Mouse (Mus musculus): ENCODE measurements around the gene Rpl32. TPM values are rescaled to one million over a fixed set of nuclear protein-coding genes. Genes with fewer than 3 reads are reported as not detected.
"Not testable (repeated sequence)": the region's sequence is repeated elsewhere in the genome, so short reads cannot be mapped to it uniquely, and the experiment has no call there.

Rpl32 gene
- 100 to 1,000 TPM; 492 to 563 TPM for total RNA-seq (2021)
- long read RNA-seq, experiment 1, transcript Rpl32-201 (4 exons, 517 nt), result major isoform, 278 of 307 reads
- long read RNA-seq, experiment 1, partial matches to known transcripts, result 19 of 307 reads
- long read RNA-seq, experiment 1, other reads (novel, unspliced or antisense), result 8 of 307 reads
- long read RNA-seq, experiment 2, transcript Rpl32-201 (4 exons, 517 nt), result major isoform, 411 of 457 reads
- long read RNA-seq, experiment 2, partial matches to known transcripts, result 33 of 457 reads
- long read RNA-seq, experiment 2, other reads (novel, unspliced or antisense), result 10 of 457 reads

DNA sequence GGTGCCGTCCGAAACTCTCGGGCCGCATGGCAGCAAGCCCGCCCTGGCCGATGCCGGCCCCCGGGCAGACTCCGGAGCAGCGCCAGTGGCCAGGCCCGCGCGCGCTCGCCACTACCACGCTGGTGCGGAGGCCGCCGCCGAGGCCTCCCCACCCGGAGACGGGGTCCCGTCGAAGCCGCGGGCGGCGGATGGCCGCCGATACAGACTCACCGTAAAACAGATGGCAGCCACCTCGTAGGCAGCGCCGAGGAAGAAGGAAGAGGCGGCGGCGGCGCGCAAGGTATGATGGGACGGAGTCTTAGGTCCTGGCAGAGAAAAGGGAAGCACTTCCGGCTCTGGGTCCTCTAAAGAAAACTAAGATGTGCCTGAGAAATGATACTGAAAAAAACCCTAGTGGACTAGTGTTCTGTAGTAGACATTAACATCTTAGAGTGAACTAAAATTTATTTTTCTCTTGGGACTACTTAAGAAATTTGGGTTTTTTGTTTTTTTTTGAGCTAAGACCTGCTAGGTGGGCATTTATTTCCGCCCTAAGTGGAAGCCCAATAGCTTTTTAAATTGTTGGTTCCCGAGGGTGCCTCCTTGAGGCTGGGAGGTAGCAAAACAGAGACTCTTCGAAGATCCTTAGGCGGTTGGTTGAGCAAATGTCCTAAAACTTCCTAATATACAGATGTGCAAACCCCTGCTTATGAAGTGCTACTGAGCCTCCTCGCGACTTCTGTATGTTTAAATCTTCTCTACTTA is at the start of gene Rpl32:
Gene Rpl32, minus strand, starts transcription at position 260 of the 744 bp plus-strand sequence.
- DNase-seq, result peak; percentile 81 to 83
- intact Hi-C loops (cut with DNase I), result loop anchor here (10.0 kb wide), 1 partner anchor 84 kb away; no protein-coding TSS in a partner anchor

DNA sequence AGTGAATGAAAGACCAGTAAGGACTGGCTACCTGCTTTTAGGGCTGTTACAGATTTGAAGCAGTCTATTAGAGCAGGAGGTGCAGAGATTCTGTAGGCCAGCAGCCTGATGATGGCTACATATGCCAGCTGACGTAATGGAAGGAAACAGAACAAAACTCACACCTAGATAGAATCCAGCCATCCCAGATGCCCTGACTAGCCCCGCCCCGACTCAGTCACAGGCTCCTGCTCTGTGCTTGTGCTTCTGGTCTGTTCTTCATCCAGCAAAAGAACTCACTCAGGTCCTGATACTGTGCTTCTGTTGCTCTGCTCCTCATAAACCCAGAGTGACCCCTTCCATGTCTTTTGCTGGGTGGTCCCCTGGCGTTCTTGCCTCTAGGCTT is 47.8 kb upstream of the Rpl32 start:
- DNase-seq, result no peak
- intact Hi-C loops (cut with DNase I), result no loop called here

DNA sequence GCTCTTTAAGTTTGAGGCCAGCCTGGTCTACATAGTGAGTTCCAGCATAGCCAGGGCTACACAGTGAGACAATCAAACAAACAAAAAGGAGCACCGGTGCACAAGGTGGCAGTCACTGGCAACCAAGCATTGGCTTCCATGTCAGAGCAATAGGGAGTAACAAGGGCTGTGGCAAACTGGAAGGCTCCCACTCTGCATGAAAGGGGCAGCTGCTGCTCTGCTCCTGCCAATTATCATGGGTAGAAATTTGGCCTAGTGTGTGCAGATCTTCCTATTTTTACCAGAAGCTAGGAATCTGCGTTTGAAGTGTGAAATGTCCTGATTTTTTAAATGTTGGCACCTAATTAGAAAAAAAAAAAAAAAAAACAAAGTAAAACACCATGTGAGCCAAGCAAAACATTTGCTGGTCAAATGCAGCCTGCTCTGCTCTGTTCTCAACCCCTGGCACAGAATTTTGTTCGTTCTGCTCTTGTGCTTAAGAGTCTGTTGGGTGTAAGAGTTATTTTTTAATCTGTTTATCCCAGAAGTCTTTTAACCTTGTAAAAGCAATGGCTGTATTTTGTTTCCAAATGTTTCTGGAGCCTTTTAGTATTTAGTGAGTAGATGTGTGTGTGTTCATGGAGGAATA is 47.3 kb upstream of the Rpl32 start:
- no peak for DNase-seq
- intact Hi-C loops (cut with DNase I), result no loop called here

DNA sequence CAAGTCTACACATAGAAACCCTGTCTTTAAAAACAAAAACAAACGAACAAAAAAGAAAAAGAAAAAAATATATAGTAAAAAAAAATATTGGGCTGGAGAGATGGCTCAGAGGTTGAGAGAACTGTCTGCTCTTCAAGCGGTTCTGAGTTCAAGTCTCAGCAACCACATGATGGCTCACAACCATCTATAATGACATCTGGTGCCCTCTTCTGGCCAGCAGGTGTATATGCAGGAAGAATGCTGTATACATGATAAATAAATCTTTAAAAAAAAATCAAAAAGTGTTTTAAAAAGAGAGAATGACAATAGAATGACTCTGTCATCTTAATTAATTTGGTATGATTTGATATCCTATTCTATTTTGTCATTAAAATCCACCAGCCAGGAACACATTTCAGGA is 45.9 kb upstream of the Rpl32 start:
- DNase-seq, result no peak

DNA sequence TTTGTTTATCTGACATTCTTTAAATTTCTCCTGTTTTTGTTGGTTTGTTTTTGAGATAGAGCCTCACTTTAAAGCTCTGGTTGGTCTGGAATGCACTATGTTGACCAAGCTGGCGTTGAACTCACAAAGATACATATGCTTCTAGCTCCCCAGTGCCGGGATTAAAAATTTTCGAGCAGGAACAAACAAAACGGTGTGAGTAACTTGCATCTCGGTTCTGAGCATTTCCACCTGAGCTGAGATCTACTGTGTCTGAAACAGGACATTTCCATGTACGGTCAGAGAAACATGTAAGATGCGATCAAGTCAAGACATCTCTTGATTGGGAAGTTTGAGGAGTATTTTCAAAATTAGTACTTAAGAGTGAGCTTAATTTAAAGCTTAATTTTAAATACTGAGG is 45.4 kb upstream of the Rpl32 start:
- no peak for DNase-seq
- intact Hi-C loops (cut with DNase I), result loop anchor here (5.0 kb wide), 1 partner anchor 43 kb away; no protein-coding TSS in a partner anchor

More for the DNA sequence above, 45.9 kb upstream of the Rpl32 start:
- intact Hi-C loops (cut with DNase I), result loop anchor here (5.0 kb wide), 1 partner anchor 43 kb away; no protein-coding TSS in a partner anchor

DNA sequence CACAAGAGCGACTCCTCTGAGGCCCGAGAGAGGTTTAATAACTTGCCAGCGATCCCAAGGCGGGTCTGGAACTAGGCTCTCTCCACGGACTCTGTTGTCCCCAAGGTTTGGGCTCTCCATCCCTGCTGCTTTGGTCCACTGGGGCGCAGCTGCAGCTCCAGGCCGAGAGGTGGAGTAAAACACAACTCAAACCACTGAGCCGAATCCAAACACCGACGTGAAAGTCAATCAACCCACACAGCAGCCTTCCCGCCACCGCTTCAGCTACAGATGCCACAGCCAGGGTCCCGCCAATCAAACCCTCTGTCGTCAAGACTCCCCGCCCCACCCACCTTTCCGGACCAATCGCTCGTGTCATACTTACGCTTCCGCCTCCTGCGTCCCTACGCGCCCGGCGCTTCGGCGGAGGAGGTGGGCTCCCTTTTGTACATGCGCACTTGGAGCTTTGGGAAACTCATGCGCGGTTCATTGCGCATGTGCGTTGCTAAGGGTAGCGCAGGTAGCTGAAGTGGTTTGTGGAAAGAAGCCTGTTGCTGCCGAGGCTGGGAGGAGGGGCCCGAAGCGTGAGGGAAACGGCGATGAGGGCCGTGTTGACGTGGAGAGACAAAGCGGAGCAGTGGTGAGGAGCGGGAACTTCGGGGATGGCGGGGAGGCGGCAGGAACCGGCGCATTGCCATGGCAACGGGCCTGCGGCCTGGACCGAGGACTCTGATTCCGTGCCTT is 44.7 kb upstream of the Rpl32 start, which contains the start of the genes Mbd4 and Ift122:
Gene Mbd4, minus strand, starts transcription at position 281 of the 723 bp plus-strand sequence.
Gene Ift122, plus strand, starts transcription at position 380 of the 723 bp plus-strand sequence.
- intact Hi-C loops (cut with DNase I), result loop anchor here (5.0 kb wide), 1 partner anchor 44 kb away; no protein-coding TSS in a partner anchor
- DNase-seq, result peak; percentile 93 to 97

DNA sequence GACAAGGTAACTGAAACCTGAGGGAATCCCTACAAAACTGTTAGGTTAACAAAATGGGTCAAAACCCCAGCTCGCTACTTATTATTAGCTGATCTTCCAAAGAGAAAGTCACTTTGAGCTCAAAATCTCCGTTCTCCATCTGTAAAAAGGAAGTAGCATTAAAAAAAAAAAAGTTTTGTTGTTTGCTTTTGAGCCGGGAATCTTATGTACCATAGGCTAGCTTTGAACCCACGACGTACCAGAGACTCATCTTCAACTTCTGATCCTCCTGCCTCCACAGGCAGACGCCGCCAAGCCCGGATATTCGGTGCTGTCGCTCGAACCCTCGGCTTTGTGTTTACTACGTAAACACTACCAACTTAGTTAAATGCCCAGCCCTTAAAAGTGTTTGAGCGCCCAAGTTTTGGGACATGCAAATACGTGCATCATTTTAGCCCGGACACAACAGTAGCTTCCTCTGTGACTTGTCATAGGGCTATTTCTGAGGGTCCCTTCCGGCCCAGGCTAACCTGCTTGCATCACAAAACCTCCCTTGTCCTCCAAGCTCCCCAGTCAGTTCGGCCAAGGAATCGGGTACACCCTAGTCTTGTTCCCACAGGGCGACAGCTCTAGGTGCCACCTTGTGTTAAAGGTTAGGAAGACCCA is 44.0 kb upstream of the Rpl32 start:
- intact Hi-C loops (cut with DNase I), result loop anchor here (5.0 kb wide), 1 partner anchor 45 kb away; no protein-coding TSS in a partner anchor
- DNase-seq, result no peak

DNA sequence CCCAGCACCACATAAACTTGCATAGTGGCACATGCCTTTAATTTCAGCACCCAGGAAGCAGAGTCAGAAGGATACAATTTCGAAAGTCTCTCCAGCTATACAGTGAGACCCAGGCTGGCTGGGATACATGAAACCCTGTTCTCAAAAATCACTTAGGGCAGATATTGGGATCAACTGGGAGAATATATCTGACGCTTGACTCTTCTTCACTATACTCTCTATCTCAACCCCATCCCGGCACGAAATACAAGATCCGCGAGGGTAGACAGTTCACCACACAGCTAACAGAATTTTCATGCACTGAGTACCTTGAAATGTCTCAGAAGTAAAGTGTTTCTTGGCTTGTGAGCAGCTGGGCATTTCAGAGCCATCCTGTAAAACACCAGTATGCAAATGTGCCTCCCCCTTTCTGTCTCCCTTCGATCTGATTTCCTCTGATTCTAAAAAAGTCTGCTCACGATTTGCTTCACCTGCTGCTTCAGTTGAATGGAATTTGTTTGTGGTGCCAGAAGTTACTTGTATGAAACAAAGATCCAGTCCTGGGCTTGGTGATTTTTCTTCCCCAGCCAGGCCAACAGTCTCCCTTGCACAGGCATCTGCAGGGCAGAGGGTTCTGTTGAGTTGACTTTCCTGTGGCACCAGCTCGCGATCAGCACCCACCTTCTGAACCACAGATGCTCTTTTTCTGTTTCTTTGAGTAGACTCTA is 40.2 kb upstream of the Rpl32 start:
- intact Hi-C loops (cut with DNase I), result loop anchor here (5.0 to 10.0 kb wide), 2 partner anchors 159 to 276 kb away; no protein-coding TSS in a partner anchor
- no peak for DNase-seq

DNA sequence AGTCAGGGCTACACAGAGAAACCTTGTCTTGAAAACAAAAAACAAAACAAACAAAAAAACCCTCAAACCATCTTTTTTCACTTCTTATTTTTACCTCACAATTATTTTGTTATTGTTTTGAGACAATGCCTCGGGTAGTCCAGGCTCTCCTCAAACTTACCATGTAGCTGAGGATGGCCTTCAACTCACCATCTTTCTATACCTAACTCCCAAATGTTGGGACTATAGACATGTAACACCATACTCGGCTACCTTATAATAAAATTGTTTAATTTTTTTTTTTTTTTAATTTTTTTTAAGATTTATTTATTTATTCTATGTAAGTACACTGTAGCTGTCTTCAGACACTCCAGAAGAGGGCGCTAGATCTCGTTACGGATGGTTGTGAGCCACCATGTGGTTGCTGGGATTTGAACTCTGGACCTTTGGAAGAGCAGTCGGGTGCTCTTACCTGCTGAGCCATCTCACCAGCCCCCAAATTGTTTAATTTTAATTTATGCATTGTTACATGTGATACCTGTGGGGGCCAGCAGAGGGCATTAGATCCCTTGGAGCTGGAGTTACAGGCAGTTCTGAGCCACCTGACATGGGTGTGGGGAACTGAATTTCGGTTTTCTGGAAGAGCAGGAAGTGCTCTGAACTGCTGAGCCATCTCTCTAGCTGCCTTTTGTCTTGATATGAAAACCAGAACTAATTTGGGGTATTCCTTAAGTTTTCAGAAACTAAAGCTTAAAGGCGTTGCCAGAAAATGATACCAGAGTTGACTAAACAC is 38.3 kb upstream of the Rpl32 start:
- peak; percentile 33 to 35 for DNase-seq
- intact Hi-C loops (cut with DNase I), result loop anchor here (5.0 to 10.0 kb wide), 2 partner anchors 160 to 278 kb away; no protein-coding TSS in a partner anchor

DNA sequence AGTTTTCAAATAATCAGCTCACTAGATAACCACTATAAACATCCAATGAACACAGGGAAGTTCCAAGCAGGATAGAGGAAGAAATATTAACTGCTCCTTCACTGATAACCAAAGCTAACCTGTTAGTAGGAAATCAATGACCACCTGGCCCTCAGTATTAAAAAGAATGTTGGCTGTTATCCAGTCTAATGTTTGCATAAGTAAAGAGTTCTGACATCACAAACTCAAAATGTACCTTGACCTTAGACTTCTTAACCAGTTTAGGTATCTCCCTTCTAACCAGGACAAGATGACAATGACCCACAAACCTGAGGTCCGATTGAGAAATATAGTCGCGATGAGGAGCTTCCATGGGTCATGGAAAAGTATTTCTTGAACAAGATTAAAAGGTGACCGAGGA is 36.5 kb upstream of the Rpl32 start:
- DNase-seq, result no peak
- intact Hi-C loops (cut with DNase I), result loop anchor here (5.0 to 10.0 kb wide), 2 partner anchors 162 to 280 kb away; no protein-coding TSS in a partner anchor

DNA sequence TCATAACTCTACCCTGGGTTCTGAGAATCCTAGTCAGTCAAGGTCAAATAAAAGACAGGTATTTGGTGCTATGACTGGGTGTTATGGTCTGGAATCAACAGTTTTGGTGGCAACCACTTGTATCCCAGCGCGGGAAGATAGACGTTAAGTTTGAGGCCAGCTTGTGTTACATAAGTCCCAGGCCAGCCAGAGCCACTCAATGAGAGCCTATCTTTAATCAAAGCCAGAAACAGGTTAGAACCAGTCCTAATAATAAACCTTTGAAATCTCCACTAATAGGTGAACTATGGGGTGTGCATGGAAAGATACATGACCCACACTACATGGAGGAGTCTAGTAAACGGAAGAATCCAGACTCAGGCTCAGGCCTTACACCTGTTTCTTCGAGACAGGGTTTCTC is 30.2 kb upstream of the Rpl32 start:
- no peak for DNase-seq

DNA sequence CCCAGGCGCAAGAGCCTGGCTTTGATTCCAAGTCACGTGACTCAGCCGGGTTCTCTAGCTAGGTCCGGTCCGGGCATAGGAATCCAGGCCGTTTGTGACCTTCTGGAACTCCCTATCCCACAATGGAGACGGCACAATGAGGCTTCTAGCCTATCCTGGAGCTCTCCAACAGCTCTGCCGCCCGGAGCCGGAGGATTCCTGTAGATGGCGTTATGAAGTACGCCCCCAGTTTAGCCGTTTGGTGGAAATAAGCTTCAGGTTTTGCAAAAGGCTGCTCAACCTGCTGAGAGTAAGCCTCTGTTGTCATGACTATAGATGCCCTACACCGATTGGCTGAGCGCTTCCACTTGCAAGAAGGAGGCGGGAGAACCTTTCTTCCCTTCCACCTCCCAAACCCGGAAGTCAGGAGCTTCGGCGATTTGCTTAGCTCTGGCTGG is 29.6 kb upstream of the Rpl32 start, which contains the start of gene Efcab12:
Gene Efcab12, minus strand, starts transcription at position 252 of the 437 bp plus-strand sequence.
- intact Hi-C loops (cut with DNase I), result no loop called here

More for the DNA sequence above, 30.2 kb upstream of the Rpl32 start:
- intact Hi-C loops (cut with DNase I), result no loop called here

DNA sequence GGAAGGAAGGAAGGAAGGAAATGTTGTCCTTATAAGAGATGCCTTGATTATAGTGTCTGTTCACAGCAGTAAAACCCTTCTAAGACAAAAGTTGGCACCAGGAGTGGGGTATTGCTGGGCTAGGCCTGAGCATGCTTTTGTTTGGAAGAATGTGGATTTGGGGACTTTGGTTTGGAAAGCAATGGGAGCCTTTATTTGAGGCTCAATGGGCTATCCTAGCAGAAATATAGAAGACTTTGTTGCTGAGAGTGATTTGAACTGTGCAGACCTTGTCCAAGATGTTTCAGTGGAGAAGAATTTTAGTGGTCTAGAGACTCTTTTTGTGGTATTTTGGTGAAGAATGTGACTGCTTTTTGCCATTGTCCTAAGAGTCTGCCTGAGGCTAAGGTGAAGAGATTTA is 25.3 kb upstream of the Rpl32 start:
- intact Hi-C loops (cut with DNase I), result no loop called here

More for the DNA sequence above, 29.6 kb upstream of the Rpl32 start, which contains the start of gene Efcab12:
- peak in 1 of 2 experiments; percentile 39 for DNase-seq

DNA sequence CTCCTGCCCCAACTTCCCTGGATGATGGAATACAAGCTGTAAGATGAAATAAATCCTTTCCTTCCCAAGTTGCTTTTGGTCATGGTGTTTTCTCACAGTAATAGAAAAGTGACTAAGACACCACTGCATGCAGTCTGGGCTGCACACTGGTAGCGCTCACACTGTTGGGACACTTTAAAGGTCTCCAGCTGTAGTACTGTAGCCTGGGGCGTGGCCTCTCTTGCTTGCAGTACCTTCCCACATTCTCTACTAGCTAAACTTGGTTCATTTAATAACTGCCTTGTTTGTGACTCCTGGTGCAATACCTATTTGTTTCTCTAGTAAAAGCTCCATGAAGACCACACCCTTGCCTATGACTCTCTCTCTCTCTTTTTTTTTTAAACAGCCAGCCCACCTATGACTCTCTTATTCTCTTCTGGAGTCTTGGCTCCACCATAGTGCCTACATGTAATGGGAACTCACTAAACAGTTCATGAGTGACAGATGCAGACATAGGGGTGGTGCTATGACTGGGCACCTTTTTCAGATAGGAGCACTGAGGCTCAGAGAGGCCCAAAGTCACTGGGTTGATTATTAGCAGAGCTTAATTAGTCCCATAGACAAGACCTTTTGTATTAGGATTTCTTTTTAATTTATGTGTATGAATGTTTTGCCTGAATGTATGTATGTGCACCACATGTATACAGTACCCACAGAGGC is 23.8 kb upstream of the Rpl32 start:
- intact Hi-C loops (cut with DNase I), result no loop called here

More for the DNA sequence above, 25.3 kb upstream of the Rpl32 start:
- no peak for DNase-seq

DNA sequence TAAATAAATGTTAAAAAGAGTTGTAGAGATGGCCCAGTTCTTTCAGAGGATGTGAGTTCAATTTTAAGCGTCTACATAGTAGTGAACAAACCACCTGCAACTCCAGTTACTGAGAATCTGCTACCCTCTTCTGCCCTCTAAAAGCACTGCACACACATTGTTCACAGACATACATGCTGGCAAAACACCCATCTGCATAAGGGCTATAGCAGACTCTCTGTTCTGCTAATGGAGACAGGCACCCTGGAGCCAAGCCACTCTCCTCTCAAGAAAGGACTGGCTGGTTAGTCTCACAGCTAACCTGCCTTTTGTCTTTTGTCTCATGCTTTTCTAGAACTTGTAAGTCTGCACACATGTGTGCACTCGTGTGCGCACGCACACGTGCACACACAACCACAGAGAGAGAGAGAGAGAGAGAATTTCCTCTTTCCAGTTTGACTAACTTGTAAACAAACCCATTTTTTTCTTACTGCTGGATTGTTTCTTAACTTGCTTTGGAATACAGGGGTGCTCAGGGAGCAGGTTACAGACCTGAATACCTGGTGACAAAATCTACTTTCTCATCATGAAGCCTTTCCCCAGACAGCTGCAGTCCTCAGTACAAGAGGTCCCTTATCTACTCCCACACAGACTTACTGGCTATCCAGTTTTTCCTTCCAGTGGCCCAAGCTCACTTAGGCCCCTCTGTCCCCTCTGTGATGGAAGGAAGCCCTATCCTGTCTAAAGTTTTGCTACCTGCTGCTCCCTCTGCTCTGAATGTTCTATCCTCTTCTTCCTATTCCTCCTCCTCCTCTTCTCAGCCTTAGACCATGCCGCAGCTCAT is 22.4 kb upstream of the Rpl32 start:
- intact Hi-C loops (cut with DNase I), result no loop called here
- DNase-seq, result no peak

More for the DNA sequence above, 23.8 kb upstream of the Rpl32 start:
- DNase-seq, result no peak

DNA sequence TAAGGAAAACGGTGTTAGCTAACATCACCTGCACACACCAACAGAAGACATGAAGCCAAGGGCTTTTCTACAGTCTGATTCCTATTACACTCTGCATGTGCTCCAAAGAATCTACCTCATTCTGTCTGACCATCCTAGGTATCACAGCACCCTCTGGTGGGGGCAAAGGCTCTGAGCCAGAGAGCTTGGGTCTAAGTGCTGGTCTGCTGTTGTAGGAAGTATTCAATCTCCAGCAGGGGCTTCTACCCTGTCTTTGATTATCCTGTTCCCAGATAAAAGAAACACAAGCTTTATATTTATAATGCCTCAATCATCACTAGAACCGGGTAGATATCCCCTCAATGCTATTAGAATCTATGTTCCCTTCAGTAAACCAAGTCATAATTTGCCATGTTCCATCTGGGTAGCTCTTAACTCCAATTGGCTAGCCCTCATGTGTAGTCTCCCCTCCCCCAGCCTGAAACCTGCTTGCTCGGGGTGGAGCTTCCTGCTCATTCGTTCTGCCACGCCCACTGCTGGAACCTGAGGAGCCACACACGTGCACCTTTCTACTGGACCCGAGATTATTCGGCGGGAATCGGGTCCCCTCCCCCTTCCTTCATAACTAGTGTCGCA is 15.4 kb upstream of the Rpl32 start:
- DNase-seq; intact Hi-C loops (cut with DNase I): not testable (repeated sequence)

Measured in gastrocnemius, postnatal 36 days (tissue).